Mouse (Mus musculus): ENCODE measurements around the gene Arsj. TPM values are rescaled to one million over a fixed set of nuclear protein-coding genes. Genes with fewer than 3 reads are reported as not detected.

Gene Arsj
- total and polyA plus RNA-seq, 2 experiments from 2014 or later: 1.1 to 3.4 TPM

GRCm38 (mm10) chr3:126372815-126373545 lies 9.5 kb downstream of the Arsj start:
- DNase-seq (ENCODE audit: low spot score): no peak
- no peak overlapping the region for H3K4me3 ChIP-seq (ENCODE audit: low read depth, low read length)
- no peak overlapping the region for H3K9ac ChIP-seq (replicated peaks; ENCODE audit: low read depth, low read length)
- TF ChIP-seq EP300 (IDR thresholded peaks at IDR 0.05; ENCODE audit: low read depth) (no peak), CTCF (IDR thresholded peaks at IDR 0.05; ENCODE audit: low read depth) (no peak)
- H3K27me3 ChIP-seq (ENCODE audit: control insufficient read depth, insufficient read depth, low read length): no peaks in the 10 kb centered on the region
- WGBS: 70% methylated on average over 9 of the region's 9 CpGs
- H3K36me3 ChIP-seq (replicated peaks; ENCODE audit: control insufficient read depth, insufficient read depth, low read length): no peaks in the 10 kb centered on the region
- no peak for ATAC-seq (ENCODE audit: insufficient read depth, low read depth)
- H3K4me1 ChIP-seq (ENCODE audit: control insufficient read depth, insufficient read depth): no peaks in the 10 kb centered on the region
- H3K9me3 ChIP-seq (replicated peaks; ENCODE audit: control insufficient read depth, low read length): no peaks in the 10 kb centered on the region
- H3K4me2 ChIP-seq (ENCODE audit: low read depth, low read length): no peak overlapping the region
- H3K27ac ChIP-seq (ENCODE audit: low read depth): no peak overlapping the region

GRCm38 (mm10) chr3:126373721-126374120 lies 10.2 kb downstream of the Arsj start:
- Histone ChIP-seq H3K4me2 (ENCODE audit: low read depth, low read length) (no peak overlapping the region), H3K36me3 (replicated peaks; ENCODE audit: control insufficient read depth, insufficient read depth, low read length) (no peaks in the 10 kb centered on the region), H3K9ac (replicated peaks; ENCODE audit: low read depth, low read length) (no peak overlapping the region), H3K4me3 (ENCODE audit: low read depth, low read length) (no peak overlapping the region), H3K4me1 (ENCODE audit: control insufficient read depth, insufficient read depth) (no peaks in the 10 kb centered on the region), H3K27ac (ENCODE audit: low read depth) (no peak overlapping the region), H3K27me3 (ENCODE audit: control insufficient read depth, insufficient read depth, low read length) (no peaks in the 10 kb centered on the region), H3K9me3 (replicated peaks; ENCODE audit: control insufficient read depth, low read length) (no peaks in the 10 kb centered on the region)
- ATAC-seq (ENCODE audit: insufficient read depth, low read depth) (no peak), DNase-seq (ENCODE audit: low spot score) (no peak)
- WGBS: 60% methylated on average over 1 of the region's 1 CpGs
- TF ChIP-seq CTCF (IDR thresholded peaks at IDR 0.05; ENCODE audit: low read depth): no peak
- no peak for TF ChIP-seq EP300 (IDR thresholded peaks at IDR 0.05; ENCODE audit: low read depth)

- Histone ChIP-seq H3K27me3 (ENCODE audit: control insufficient read depth, insufficient read depth, low read length) (no peaks in the 10 kb centered on the region), H3K9me3 (replicated peaks; ENCODE audit: control insufficient read depth, low read length) (no peaks in the 10 kb centered on the region), H3K27ac (ENCODE audit: low read depth) (no peak overlapping the region), H3K9ac (replicated peaks; ENCODE audit: low read depth, low read length) (no peak overlapping the region), H3K4me3 (ENCODE audit: low read depth, low read length) (no peak overlapping the region), H3K4me2 (ENCODE audit: low read depth, low read length) (no peak overlapping the region), H3K36me3 (replicated peaks; ENCODE audit: control insufficient read depth, insufficient read depth, low read length) (no peaks in the 10 kb centered on the region), H3K4me1 (ENCODE audit: control insufficient read depth, insufficient read depth) (no peaks in the 10 kb centered on the region)
- DNase-seq (ENCODE audit: low spot score) (no peak), ATAC-seq (ENCODE audit: insufficient read depth, low read depth) (no peak)
- TF ChIP-seq CTCF (IDR thresholded peaks at IDR 0.05; ENCODE audit: low read depth): no peak
- no peak for TF ChIP-seq EP300 (IDR thresholded peaks at IDR 0.05; ENCODE audit: low read depth)
- 45% methylated on average over 6 of the region's 6 CpGs for WGBS
Measured at GRCm38 (mm10) chr3:126379252-126379651, 15.8 kb downstream of the Arsj start.

- DNase-seq (ENCODE audit: low spot score) (no peak), ATAC-seq (ENCODE audit: insufficient read depth, low read depth) (no peak)
- H3K4me1 ChIP-seq (ENCODE audit: control insufficient read depth, insufficient read depth): no peaks in the 10 kb centered on the region
Measured at GRCm38 (mm10) chr3:126379702-126380101, 16.2 kb downstream of the Arsj start.

GRCm38 (mm10) chr3:126383276-126383675 lies 19.8 kb downstream of the Arsj start:
- no peaks in the 10 kb centered on the region for H3K4me1 ChIP-seq (ENCODE audit: control insufficient read depth, insufficient read depth)
- H3K4me3 ChIP-seq (ENCODE audit: low read depth, low read length): no peak overlapping the region
- H3K4me2 ChIP-seq (ENCODE audit: low read depth, low read length): no peak overlapping the region
- ATAC-seq (ENCODE audit: insufficient read depth, low read depth): no peak
- no peak overlapping the region for H3K9ac ChIP-seq (replicated peaks; ENCODE audit: low read depth, low read length)
- no peaks in the 10 kb centered on the region for H3K27me3 ChIP-seq (ENCODE audit: control insufficient read depth, insufficient read depth, low read length)
- H3K27ac ChIP-seq (ENCODE audit: low read depth): no peak overlapping the region
- H3K9me3 ChIP-seq (replicated peaks; ENCODE audit: control insufficient read depth, low read length): no peaks in the 10 kb centered on the region
- H3K36me3 ChIP-seq (replicated peaks; ENCODE audit: control insufficient read depth, insufficient read depth, low read length): no peaks in the 10 kb centered on the region
- DNase-seq (ENCODE audit: low spot score): no peak
- no peak for TF ChIP-seq EP300 (IDR thresholded peaks at IDR 0.05; ENCODE audit: low read depth)
- TF ChIP-seq CTCF (IDR thresholded peaks at IDR 0.05; ENCODE audit: low read depth): no peak
- WGBS: 90% methylated on average over 6 of the region's 6 CpGs

More at GRCm38 (mm10) chr3:126379702-126380101, 16.2 kb downstream of the Arsj start:
- H3K4me2 ChIP-seq (ENCODE audit: low read depth, low read length): no peak overlapping the region
- WGBS: 60% methylated on average over 2 of the region's 2 CpGs
- no peak overlapping the region for H3K4me3 ChIP-seq (ENCODE audit: low read depth, low read length)
- TF ChIP-seq EP300 (IDR thresholded peaks at IDR 0.05; ENCODE audit: low read depth) (no peak), CTCF (IDR thresholded peaks at IDR 0.05; ENCODE audit: low read depth) (no peak)
- H3K9ac ChIP-seq (replicated peaks; ENCODE audit: low read depth, low read length): no peak overlapping the region
- H3K9me3 ChIP-seq (replicated peaks; ENCODE audit: control insufficient read depth, low read length): no peaks in the 10 kb centered on the region
- no peaks in the 10 kb centered on the region for H3K27me3 ChIP-seq (ENCODE audit: control insufficient read depth, insufficient read depth, low read length)
- no peak overlapping the region for H3K27ac ChIP-seq (ENCODE audit: low read depth)
- H3K36me3 ChIP-seq (replicated peaks; ENCODE audit: control insufficient read depth, insufficient read depth, low read length): no peaks in the 10 kb centered on the region
